Mouse (Mus musculus): ENCODE measurements around the gene Ccz1.

- no peak for TF ChIP-seq CTCF (IDR thresholded peaks at IDR 0.05; ENCODE audit: control insufficient read depth, insufficient read depth, low read length)
- TF ChIP-seq POLR2A (IDR thresholded peaks at IDR 0.05; ENCODE audit: borderline replicate concordance, control insufficient read depth, low read depth, low read length): no peak
Observed at GRCm38 (mm10) chr5:143948361-143948760, 66.3 kb downstream of the Ccz1 start.
